Mouse (Mus musculus) lung, postnatal 0 days (tissue): ENCODE data around the gene Akr1b8.

ENCODE experiments used
- CTCF ChIP-seq: IDR thresholded peaks from 2 replicates; pipeline ENCODE4 v1.5.1; 2016; ENCODE audit warnings: antibody characterized with exemption, mild to moderate bottlenecking
- EP300 ChIP-seq: IDR thresholded peaks from 2 replicates; pipeline ENCODE4 v1.6.1; 2016; ENCODE audit warnings: antibody characterized with exemption, mild to moderate bottlenecking, control low read depth

DNA sequence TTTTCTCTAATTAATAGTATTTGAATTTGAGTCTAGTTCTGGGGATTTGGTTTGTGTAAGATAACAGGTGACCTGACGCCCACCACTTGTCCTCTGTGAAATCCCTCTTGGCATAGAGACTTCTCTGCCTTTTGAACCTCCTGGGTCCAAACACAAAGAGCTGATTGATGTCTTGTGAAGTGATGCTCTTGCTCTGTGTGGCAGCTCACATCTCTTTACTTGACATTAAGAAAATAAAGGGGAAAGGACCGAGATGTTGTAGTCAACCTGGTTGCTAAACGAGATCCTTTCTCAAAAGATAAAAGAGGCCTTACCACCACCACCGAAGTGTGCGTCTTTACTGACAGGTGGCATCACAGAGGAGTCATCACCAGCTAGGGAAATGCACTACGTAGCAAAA lies 35.3 kb upstream of the Akr1b8 start:
- TF ChIP-seq CTCF (no peak), EP300 (no peak)
